Mouse (Mus musculus): Measurements from ENCODE around the gene Taz. TPM values are rescaled to one million over a fixed set of nuclear protein-coding genes. Genes with fewer than 3 reads are reported as not detected.

Taz gene
- total RNA-seq (2021), result 10 to 100 TPM; 60.9 to 64.9 TPM
- long read RNA-seq, experiment 1, transcript Taz-202 (10 exons, 1,786 nt), result minor isoform, 5 of 69 reads
- long read RNA-seq, experiment 1, transcript Taz-204 (9 exons, 1,742 nt), result minor isoform, 8 of 69 reads
- long read RNA-seq, experiment 1, transcript Taz-201 (10 exons, 1,851 nt), result major isoform, 15 of 69 reads
- long read RNA-seq, experiment 1, partial matches to known transcripts, result 6 of 69 reads
- long read RNA-seq, experiment 1, other reads (novel, unspliced or antisense), result 35 of 69 reads
- long read RNA-seq, experiment 2, transcript Taz-201 (10 exons, 1,851 nt), result major isoform, 9 of 57 reads
- long read RNA-seq, experiment 2, partial matches to known transcripts, result 3 of 57 reads
- long read RNA-seq, experiment 2, other reads (novel, unspliced or antisense), result 38 of 57 reads

- peak in 1 of 2 experiments; percentile 54 for DNase-seq (ENCODE audit: extremely low spot score in 1 of 2, low spot score in 2 of 2)
- no peak for TF ChIP-seq CTCF (IDR thresholded peaks at IDR 0.05)
- Histone ChIP-seq H3K4me3 (peak within 1 kb of the TSS; percentile 63), H3K27ac (peak within 1 kb of the TSS; percentile 81)
- intact Hi-C loops (cut with DNase I), result loop anchor here (2.0 kb wide), 1 partner anchor 15 kb away; the partner anchor contains the start of gene Atp6ap1
Observed at GRCm38 (mm10) chrX:74281732-74282394, at the start of gene Taz, which contains the start of gene Dnase1l1. TSS of gene Taz (plus strand) at chrX:74281912. TSS of gene Dnase1l1 (minus strand) at chrX:74282337.

GRCm38 (mm10) chrX:74233196-74233595, 48.5 kb upstream of the Taz start:
- no peak for DNase-seq (ENCODE audit: extremely low spot score in 1 of 2, low spot score in 2 of 2)
- no peak overlapping the region for H3K4me3 ChIP-seq
- no peak overlapping the region for H3K27ac ChIP-seq
- TF ChIP-seq CTCF (IDR thresholded peaks at IDR 0.05), result no peak
- intact Hi-C loops (cut with DNase I), result no loop called here

- Histone ChIP-seq H3K27ac (no peak overlapping the region), H3K4me3 (no peak overlapping the region)
- intact Hi-C loops (cut with DNase I), result no loop called here
- DNase-seq (ENCODE audit: extremely low spot score in 1 of 2, low spot score in 2 of 2), result no peak
- no peak for TF ChIP-seq CTCF (IDR thresholded peaks at IDR 0.05)
Observed at GRCm38 (mm10) chrX:74240332-74240731, 41.4 kb upstream of the Taz start.

- Histone ChIP-seq H3K27ac (no peak overlapping the region), H3K4me3 (no peak overlapping the region)
- DNase-seq (ENCODE audit: extremely low spot score in 1 of 2, low spot score in 2 of 2), result no peak
- TF ChIP-seq CTCF (IDR thresholded peaks at IDR 0.05), result no peak
- intact Hi-C loops (cut with DNase I), result no loop called here
Observed at GRCm38 (mm10) chrX:74243396-74243795, 38.3 kb upstream of the Taz start.

GRCm38 (mm10) chrX:74243807-74244206, 37.9 kb upstream of the Taz start:
- intact Hi-C loops (cut with DNase I), result no loop called here
- Histone ChIP-seq H3K4me3 (no peak overlapping the region), H3K27ac (no peak overlapping the region)
- no peak for DNase-seq (ENCODE audit: extremely low spot score in 1 of 2, low spot score in 2 of 2)
- TF ChIP-seq CTCF (IDR thresholded peaks at IDR 0.05), result no peak

- DNase-seq (ENCODE audit: extremely low spot score in 1 of 2, low spot score in 2 of 2), result peak in 1 of 2 experiments; percentile 11
- Histone ChIP-seq H3K27ac (no peak overlapping the region; the same call in 1 of the 2 replicates), H3K4me3 (peak overlapping the region; percentile 63)
- intact Hi-C loops (cut with DNase I), result loop anchor here (5.0 kb wide), 3 partner anchors 123 to 222 kb away; partner anchors contain the start of gene Irak1
- no peak for TF ChIP-seq CTCF (IDR thresholded peaks at IDR 0.05)
Observed at GRCm38 (mm10) chrX:74244614-74245083, 37.1 kb upstream of the Taz start.

GRCm38 (mm10) chrX:74245107-74245506, 36.6 kb upstream of the Taz start:
- Histone ChIP-seq H3K27ac (peak overlapping the region; percentile 82; the same call in 1 of the 2 replicates), H3K4me3 (peak overlapping the region; percentile 63)
- DNase-seq (ENCODE audit: extremely low spot score in 1 of 2, low spot score in 2 of 2), result no peak
- intact Hi-C loops (cut with DNase I), result loop anchor here (5.0 kb wide), 3 partner anchors 122 to 223 kb away; partner anchors contain the start of gene Irak1
- no peak for TF ChIP-seq CTCF (IDR thresholded peaks at IDR 0.05)

- peak overlapping the region; percentile 82 for H3K27ac ChIP-seq
- H3K4me3 ChIP-seq, result peak overlapping the region; percentile 63
- peak; percentile 39 to 57 for DNase-seq (ENCODE audit: extremely low spot score in 1 of 2, low spot score in 2 of 2)
- TF ChIP-seq CTCF (IDR thresholded peaks at IDR 0.05), result no peak
- intact Hi-C loops (cut with DNase I), result loop anchor here (2.0 to 5.0 kb wide), 5 partner anchors 122 to 279 kb away; partner anchors contain the start of genes Hcfc1 and Irak1
Observed at GRCm38 (mm10) chrX:74245687-74246086, 36.0 kb upstream of the Taz start.

GRCm38 (mm10) chrX:74246213-74246681, 35.5 kb upstream of the Taz start:
- no peak for TF ChIP-seq CTCF (IDR thresholded peaks at IDR 0.05)
- Histone ChIP-seq H3K4me3 (peak overlapping the region; percentile 63), H3K27ac (peak overlapping the region; percentile 82)
- peak; percentile 75 to 82 for DNase-seq (ENCODE audit: extremely low spot score in 1 of 2, low spot score in 2 of 2)
- intact Hi-C loops (cut with DNase I), result loop anchor here (2.0 to 5.0 kb wide), 5 partner anchors 121 to 279 kb away; partner anchors contain the start of genes Hcfc1 and Irak1

- intact Hi-C loops (cut with DNase I), result loop anchor here (2.0 to 5.0 kb wide), 5 partner anchors 121 to 280 kb away; partner anchors contain the start of genes Hcfc1 and Irak1
- DNase-seq (ENCODE audit: extremely low spot score in 1 of 2, low spot score in 2 of 2), result no peak
- no peak for TF ChIP-seq CTCF (IDR thresholded peaks at IDR 0.05)
Observed at GRCm38 (mm10) chrX:74246693-74247092, 35.0 kb upstream of the Taz start.

GRCm38 (mm10) chrX:74248651-74249050, 33.1 kb upstream of the Taz start:
- peak; percentile 57 for TF ChIP-seq CTCF (IDR thresholded peaks at IDR 0.05)
- Histone ChIP-seq H3K4me3 (peak overlapping the region; percentile 49), H3K27ac (no peak overlapping the region; the same call in 1 of the 2 replicates)
- DNase-seq (ENCODE audit: extremely low spot score in 1 of 2, low spot score in 2 of 2), result peak; percentile 22 to 34
- intact Hi-C loops (cut with DNase I), result loop anchor here (1.0 to 5.0 kb wide), 4 partner anchors 119 to 226 kb away; partner anchors contain the start of gene Irak1

More at GRCm38 (mm10) chrX:74246693-74247092, 35.0 kb upstream of the Taz start:
- peak overlapping the region; percentile 63 for H3K4me3 ChIP-seq
- H3K27ac ChIP-seq, result peak overlapping the region; percentile 59; the same call in 1 of the 2 replicates

Measured in left cerebral cortex, adult 2 months (tissue).